Comparison of ENCODE assay signal across 9 mouse cellular contexts in the genomic region with DNA sequence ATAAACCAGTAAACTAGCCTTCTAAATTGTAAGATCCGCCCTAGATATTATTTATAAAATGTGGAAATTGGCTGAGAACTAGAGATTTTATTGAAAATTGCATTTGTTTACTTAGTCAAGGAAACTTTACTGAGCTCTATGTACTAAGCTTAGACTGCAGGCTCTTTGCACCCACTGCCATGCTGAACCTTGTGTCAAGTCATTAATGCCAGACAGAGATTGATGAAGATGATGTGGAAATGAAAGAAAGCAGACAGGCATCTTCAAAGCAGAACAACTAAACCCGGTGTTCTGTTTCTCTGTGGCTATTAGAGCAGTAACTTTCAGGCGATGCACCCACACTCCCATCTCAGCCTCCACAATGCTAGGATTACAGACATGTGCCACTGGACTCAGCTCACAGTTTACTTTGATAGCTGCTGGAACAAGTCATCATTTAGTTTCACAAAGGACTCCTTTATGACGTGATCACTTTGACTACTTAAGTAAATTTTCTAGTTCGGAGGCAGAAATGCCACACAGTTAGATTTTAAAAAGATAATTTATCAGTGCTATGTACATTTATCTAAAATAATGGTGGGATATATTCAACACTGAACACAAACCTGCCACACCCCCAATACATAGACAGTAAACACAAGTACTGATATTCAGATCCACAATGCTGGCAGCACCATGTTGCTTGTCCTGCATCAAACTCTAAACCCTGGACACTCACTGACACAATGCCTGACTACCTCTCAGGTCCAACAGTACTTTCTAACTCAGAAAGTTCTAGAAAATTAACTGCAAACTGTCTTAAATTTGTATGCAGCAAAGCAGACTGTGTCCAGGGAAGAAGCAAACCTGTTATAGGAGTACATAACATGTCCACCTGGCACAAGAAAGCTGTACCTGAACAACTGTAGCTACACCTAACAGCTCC.
DNase-seq lines count a peak whose midpoint lies in the region; ATAC-seq and TF ChIP-seq lines count a peak whose summit lies in the region.
"Had no signal": no experiment of that assay in that cellular context is flagged by ENCODE, and none has a peak within 500 bp of the region (broad histone marks: within the 10 kb centered on the region; RNA-seq: fewer than 3 reads in every experiment).

No protein-coding gene starts in this region.

- no peak overlapping the region for H3K9ac ChIP-seq in neural tube, embryonic 11.5 days (ENCODE audit: low read length)
- H3K9ac ChIP-seq in limb, embryonic 14.5 days (ENCODE audit: low read depth, low read length, severe bottlenecking), result peak overlapping the region; percentile 64
- peak overlapping the region; percentile 54 for H3K9ac ChIP-seq in stomach, postnatal 0 days (ENCODE audit: low read length)

- H3K4me1 ChIP-seq in neural tube, embryonic 11.5 days (ENCODE audit: control insufficient read depth, insufficient read depth, low read length), result peaks cover 4% of the 10 kb centered on the region
- peaks cover 10% of the 10 kb centered on the region for H3K4me1 ChIP-seq in limb, embryonic 14.5 days (ENCODE audit: control insufficient read depth, insufficient read depth, low read length)
- H3K4me1 ChIP-seq in stomach, postnatal 0 days (replicated peaks; ENCODE audit: control insufficient read depth, insufficient read depth), result 0 out of 2 replicates have a peak, but pooled peaks cover 2% of the 10 kb centered on the region

- no peaks in the 10 kb centered on the region for H3K36me3 ChIP-seq in neural tube, embryonic 11.5 days (ENCODE audit: control insufficient read depth, insufficient read depth, low read length)
- peaks cover 12% of the 10 kb centered on the region for H3K36me3 ChIP-seq in limb, embryonic 14.5 days (ENCODE audit: control insufficient read depth, insufficient read depth, low read length)
- no peaks in the 10 kb centered on the region for H3K36me3 ChIP-seq in stomach, postnatal 0 days (ENCODE audit: control insufficient read depth, insufficient read depth, low read length)

- no peak overlapping the region for H3K27ac ChIP-seq in neural tube, embryonic 11.5 days (ENCODE audit: low read depth, low read length)
- no peak overlapping the region for H3K27ac ChIP-seq in limb, embryonic 14.5 days (replicated peaks; ENCODE audit: low read depth, low read length)
- H3K27ac ChIP-seq in stomach, postnatal 0 days (replicated peaks), result no peak overlapping the region

- no peaks in the 10 kb centered on the region for H3K27me3 ChIP-seq in neural tube, embryonic 11.5 days (ENCODE audit: control insufficient read depth, insufficient read depth, low read length)
- no peaks in the 10 kb centered on the region for H3K27me3 ChIP-seq in limb, embryonic 14.5 days (ENCODE audit: control insufficient read depth, insufficient read depth, low read length)
- no peaks in the 10 kb centered on the region for H3K27me3 ChIP-seq in stomach, postnatal 0 days (ENCODE audit: control insufficient read depth, insufficient read depth, low read length)

- H3K9me3 ChIP-seq in neural tube, embryonic 11.5 days (ENCODE audit: control insufficient read depth, low read length), result no peaks in the 10 kb centered on the region
- H3K9me3 ChIP-seq in limb, embryonic 14.5 days (ENCODE audit: control insufficient read depth, low read length), result no peaks in the 10 kb centered on the region
- H3K9me3 ChIP-seq in stomach, postnatal 0 days (ENCODE audit: control insufficient read depth, low read length), result no peaks in the 10 kb centered on the region

- no peak for TF ChIP-seq POLR2A in limb, embryonic 14.5 days (IDR thresholded peaks at IDR 0.05; ENCODE audit: borderline replicate concordance, extremely low read depth, insufficient read depth, insufficient read length)

- H3K4me2 ChIP-seq in neural tube, embryonic 11.5 days (ENCODE audit: low read depth), result peak overlapping the region; percentile 52
- peak overlapping the region; percentile 80 for H3K4me2 ChIP-seq in limb, embryonic 14.5 days (replicated peaks; ENCODE audit: low read depth, low read length, severe bottlenecking)
- H3K4me2 ChIP-seq in stomach, postnatal 0 days (replicated peaks; ENCODE audit: low read depth), result peak overlapping the region; percentile 38

- TF ChIP-seq CTCF in stomach, postnatal 0 days (IDR thresholded peaks at IDR 0.05; ENCODE audit: low read depth), result no peak

- WGBS in neural tube, embryonic 11.5 days, result 56% methylated on average over 5 of the region's 5 CpGs
- 32% methylated on average over 5 of the region's 5 CpGs for WGBS in limb, embryonic 14.5 days
- 31% methylated on average over 5 of the region's 5 CpGs for WGBS in stomach, postnatal 0 days

- 0 out of 2 replicates have a peak, but pooled peaks have one; percentile 11 for ATAC-seq in neural tube, embryonic 11.5 days (ENCODE audit: insufficient read depth, low FRiP score, low TSS enrichment)
- ATAC-seq in limb, embryonic 14.5 days (ENCODE audit: low FRiP score, low read depth), result no peak
- no peak for ATAC-seq in stomach, postnatal 0 days (ENCODE audit: low FRiP score, low TSS enrichment)

- no peak for TF ChIP-seq EP300 in stomach, postnatal 0 days (optimal IDR thresholded peaks at IDR 0.05)

- H3K4me3 ChIP-seq in neural tube, embryonic 11.5 days (ENCODE audit: low read depth, low read length), result peak overlapping the region; percentile 51
- peak overlapping the region; percentile 47 for H3K4me3 ChIP-seq in limb, embryonic 14.5 days (replicated peaks; ENCODE audit: low read length)
- H3K4me3 ChIP-seq in stomach, postnatal 0 days (ENCODE audit: low read depth, low read length), result peak overlapping the region; percentile 31

- peak; percentile 23 for DNase-seq in embryo, embryonic 10 days (ENCODE audit: low spot score)
- no peak for DNase-seq in embryo, embryonic 11 days
- DNase-seq in neural tube, embryonic 11.5 days (ENCODE audit: low spot score), result no peak
- DNase-seq in neural tube, embryonic 10.5 days (ENCODE audit: extremely low spot score, low spot score), result no peak
- no peak for DNase-seq in limb, embryonic 14.5 days (ENCODE audit: low spot score)
- DNase-seq in stomach, postnatal 0 days (ENCODE audit: low spot score), result no peak
- no peak for DNase-seq in adrenal gland, postnatal 36 days
- no peak for DNase-seq in retina, embryonic 14.5 days (ENCODE audit: low spot score)
- DNase-seq: cerebellum, adult 9-11 months had no signal
